Mouse (Mus musculus) CH12.LX (cell line): ENCODE data around the gene Slc35f6.

Source experiments
- CTCF ChIP-seq, 2 experiments: IDR thresholded peaks in 1 of 2; conservative IDR thresholded peaks in 1 of 2; 2 replicates each; pipeline ENCODE4 v1.5.1; 2011 to 2012; ENCODE audit warnings: low read depth in 2 of 2, low read length in 2 of 2, improper control_type of control experiment in 1 of 2, inconsistent platforms in 1 of 2, mild to moderate bottlenecking in 1 of 2, moderate library complexity in 1 of 2
- EP300 ChIP-seq: IDR thresholded peaks from 2 replicates; pipeline ENCODE4 v1.6.1; 2011; ENCODE audit warnings: low read length, improper control_type of control experiment
- KAT2A ChIP-seq: IDR thresholded peaks from 2 replicates; pipeline ENCODE4 v1.6.1; 2012; ENCODE audit warnings: low read length, improper control_type of control experiment, inconsistent platforms; ENCODE audit not compliant: insufficient replicate concordance
- MAFK ChIP-seq: IDR thresholded peaks from 2 replicates; pipeline ENCODE4 v1.6.1; 2011; ENCODE audit warnings: low read length, improper control_type of control experiment; ENCODE audit not compliant: insufficient replicate concordance
- MAX ChIP-seq: IDR thresholded peaks from 2 replicates; pipeline ENCODE4 v1.6.1; 2011; ENCODE audit warnings: low read length, improper control_type of control experiment
- NRF1 ChIP-seq: IDR thresholded peaks from 2 replicates; pipeline ENCODE4 v1.6.1; 2014; ENCODE audit warnings: low read depth, mild to moderate bottlenecking, inconsistent platforms, low read length, improper control_type of control experiment, moderate library complexity
- POLR2A ChIP-seq: IDR thresholded peaks from 2 replicates; pipeline ENCODE4 v1.6.1; 2011; ENCODE audit warnings: low read depth, mild to moderate bottlenecking, improper control_type of control experiment, low read length
- POLR2AphosphoS2 ChIP-seq: IDR thresholded peaks from 2 replicates; pipeline ENCODE4 v1.6.1; 2011; ENCODE audit warnings: low read depth, low read length, improper control_type of control experiment
- TCF12 ChIP-seq: IDR thresholded peaks from 2 replicates; pipeline ENCODE4 v1.6.1; 2014; ENCODE audit warnings: low read depth, mild to moderate bottlenecking, inconsistent platforms, low read length, improper control_type of control experiment
- UBTF ChIP-seq: IDR thresholded peaks from 2 replicates; pipeline ENCODE4 v1.6.1; 2012; ENCODE audit warnings: low read depth, mild to moderate bottlenecking, inconsistent platforms, low read length, improper control_type of control experiment, moderate library complexity
- USF1 ChIP-seq: IDR thresholded peaks from 2 replicates; pipeline ENCODE4 v1.6.1; 2014; ENCODE audit warnings: low read depth, mild to moderate bottlenecking, inconsistent platforms, low read length, improper control_type of control experiment
- USF2 ChIP-seq: conservative IDR thresholded peaks from 2 replicates; pipeline ENCODE4 v1.6.1; 2011; ENCODE audit warnings: low read depth, low read length, improper control_type of control experiment

- peak; percentile 89 for TF ChIP-seq POLR2A
- 0 out of 2 replicates have a peak, but pooled peaks have one; percentile 48 for TF ChIP-seq KAT2A
- TF ChIP-seq CTCF (conservative IDR thresholded peaks at IDR 0.05 in 1 of 2, IDR thresholded peaks at IDR 0.05 in 1 of 2; ENCODE audit: low read depth in 2 of 2, low read length in 2 of 2): no peak
- no peak for TF ChIP-seq MAFK
- peak; percentile 86; the same call in 1 of the 2 replicates for TF ChIP-seq POLR2AphosphoS2
- no peak for TF ChIP-seq NRF1
- no peak for TF ChIP-seq USF2
- TF ChIP-seq EP300: no peak
- peak; percentile 55; the same call in 1 of the 2 replicates for TF ChIP-seq TCF12
- TF ChIP-seq UBTF: no peak
- no peak; the same call in 1 of the 2 replicates for TF ChIP-seq MAX
- TF ChIP-seq USF1: no peak
These were observed 18.9 kb downstream of the Slc35f6 start, which contains the start of gene Cenpa for GRCm38 (mm10) chr5:30666391-30667195.
